Mouse (Mus musculus): ENCODE data around the gene Pcnx3.

- TF ChIP-seq CTCF (conservative IDR thresholded peaks at IDR 0.05; ENCODE audit: insufficient read depth, insufficient read length, low read depth, low read length) (no peak), POLR2A (IDR thresholded peaks at IDR 0.05; ENCODE audit: low read depth, low read length) (no peak)
Measured at GRCm38 (mm10) chr19:5686437-5686836, 2.3 kb downstream of the Pcnx3 start.

All from kidney, adult 2 months (tissue).